Mouse (Mus musculus) CD4-positive, CD25-positive, alpha-beta regulatory T cell (primary cell): Measurements from ENCODE around the gene Defb15. TPM values are rescaled to one million over a fixed set of nuclear protein-coding genes. Genes with fewer than 3 reads are reported as not detected.

ENCODE experiments used
- polyA plus RNA-seq: library from polyadenylated mRNA; unstranded; fragments of 100-300 nt; shearing (Covaris generic); gene quantifications from one replicate; pipeline ENCODE4 v1.2.1, GENCODE M21; 2017

Gene Defb15
- polyA plus RNA-seq, result not detected

GRCm38 (mm10) chr8:21932610-21933009 is at the start of gene Defb15:
Gene Defb15, minus strand, starts transcription at chr8:21932710.

GRCm38 (mm10) chr8:21969475-21969874 is 37.0 kb upstream of the Defb15 start, which contains the start of gene Ccdc70:
Gene Ccdc70, plus strand, starts transcription at chr8:21969775.

GRCm38 (mm10) chr8:21958414-21958813 is 25.9 kb upstream of the Defb15 start, which contains the start of gene Fam90a1a:
Gene Fam90a1a, plus strand, starts transcription at chr8:21958714.

GRCm38 (mm10) chr8:21946462-21946861 is 14.0 kb upstream of the Defb15 start, which contains the start of gene Defb13:
Gene Defb13, plus strand, starts transcription at chr8:21946762.

GRCm38 (mm10) chr8:21938052-21938451 is 5.5 kb upstream of the Defb15 start, which contains the start of gene Defb35:
Gene Defb35, plus strand, starts transcription at chr8:21938352.

GRCm38 (mm10) chr8:21906290-21906689 is 26.2 kb downstream of the Defb15 start, which contains the start of gene Defb11:
Gene Defb11, minus strand, starts transcription at chr8:21906412.

GRCm38 (mm10) chr8:21885321-21885720 is 47.2 kb downstream of the Defb15 start, which contains the start of gene Defb9:
Gene Defb9, minus strand, starts transcription at chr8:21885421.

Other genes with a start within 250 kb of the Defb15 start
- gene AY761184, start 229.1 kb downstream of the Defb15 start, polyA plus RNA-seq, result not detected
- gene Defa24, start 198.2 kb downstream of the Defb15 start, polyA plus RNA-seq, result not detected
- not detected for gene Defb50, start 109.2 kb downstream of the Defb15 start, polyA plus RNA-seq
- gene Defb2, start 92.8 kb downstream of the Defb15 start, polyA plus RNA-seq, result not detected
- gene Defb10, start 73.8 kb downstream of the Defb15 start, polyA plus RNA-seq, result not detected
- gene Defb9, start 47.3 kb downstream of the Defb15 start, polyA plus RNA-seq, result not detected
- not detected for gene Defb11, start 26.3 kb downstream of the Defb15 start, polyA plus RNA-seq
- gene Defb35, start 5.6 kb upstream of the Defb15 start, polyA plus RNA-seq, result not detected
- gene Defb13, start 14.1 kb upstream of the Defb15 start, polyA plus RNA-seq, result not detected
- gene Fam90a1a, start 26.0 kb upstream of the Defb15 start, polyA plus RNA-seq, result not detected
- not detected for gene Ccdc70, start 37.1 kb upstream of the Defb15 start, polyA plus RNA-seq
- gene Atp7b, start 127.6 kb upstream of the Defb15 start, polyA plus RNA-seq, result 0.12 TPM
- gene Alg11, start 128.0 kb upstream of the Defb15 start, polyA plus RNA-seq, result 8.4 TPM
- gene Nek5, start 192.3 kb upstream of the Defb15 start, polyA plus RNA-seq, result 0.11 TPM
- 4.6 TPM for gene Nek3, start 233.7 kb upstream of the Defb15 start, polyA plus RNA-seq